Mouse (Mus musculus): ENCODE measurements at regions not wholly inside any gene's neighbourhood (a gene's known extent, or its start where the extent isn't known, plus 50 kb on each side); places are given as distances from the start of the nearest gene placed in this dataset.

DNA sequence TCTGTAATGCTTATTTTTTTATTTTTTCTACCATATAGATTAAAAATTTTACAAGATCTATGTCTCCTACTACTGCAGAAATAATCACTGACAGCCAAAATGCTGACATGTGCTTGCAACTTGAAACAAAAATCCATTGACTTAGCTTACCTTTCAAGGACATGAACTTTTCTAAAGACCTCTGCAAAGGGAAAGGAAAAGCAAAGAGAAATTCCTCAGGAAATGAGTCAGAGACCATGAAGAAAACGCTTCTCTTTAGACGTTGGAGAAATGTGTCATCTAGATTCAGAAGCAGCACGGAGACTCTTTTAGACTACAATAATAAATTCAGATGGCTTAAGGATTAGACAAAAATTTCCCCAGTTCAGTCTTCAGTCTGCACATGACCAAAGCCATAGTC, 2188.6 kb upstream of the Tenm3 start:
- no peak for DNase-seq

DNA sequence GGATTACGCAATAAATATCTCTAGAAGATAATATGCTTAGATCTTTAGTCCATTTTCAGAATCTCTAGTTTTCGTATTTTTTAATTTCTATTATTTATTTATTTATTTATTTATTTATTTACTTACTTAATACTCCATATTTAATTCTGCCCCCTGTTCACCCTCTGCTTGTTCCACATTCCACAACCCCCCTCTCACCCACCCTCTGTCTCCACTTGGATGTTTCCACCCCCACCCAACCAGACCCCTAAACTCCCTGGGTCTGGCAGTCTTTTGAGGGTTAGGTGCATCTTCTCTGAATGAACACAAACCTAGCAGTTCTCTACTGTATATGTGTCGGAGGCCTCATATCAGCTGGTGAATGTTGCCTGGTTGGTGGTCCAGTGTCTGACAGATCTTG, 2166.8 kb upstream of the Tenm3 start:
- DNase-seq, result no peak

DNA sequence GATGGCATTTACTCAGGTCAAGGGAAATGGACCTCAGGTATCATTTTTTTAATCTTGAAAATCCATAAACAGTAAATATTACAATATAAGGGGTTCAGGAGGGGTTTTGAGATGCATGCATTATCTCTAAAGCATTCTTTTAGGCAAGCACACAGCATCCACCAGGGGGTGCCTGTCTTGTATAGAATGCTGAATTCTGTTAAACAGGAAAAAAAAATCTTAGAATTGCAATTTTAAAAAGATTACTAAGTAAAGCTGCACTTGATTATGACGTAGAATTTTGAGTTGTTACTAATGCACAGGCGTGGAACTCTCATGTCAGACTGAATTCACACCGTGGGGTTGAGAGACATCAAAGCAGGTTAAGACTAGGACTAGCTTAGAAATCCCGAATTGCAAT, 2123.6 kb upstream of the Tenm3 start:
- DNase-seq, result peak; percentile 50

DNA sequence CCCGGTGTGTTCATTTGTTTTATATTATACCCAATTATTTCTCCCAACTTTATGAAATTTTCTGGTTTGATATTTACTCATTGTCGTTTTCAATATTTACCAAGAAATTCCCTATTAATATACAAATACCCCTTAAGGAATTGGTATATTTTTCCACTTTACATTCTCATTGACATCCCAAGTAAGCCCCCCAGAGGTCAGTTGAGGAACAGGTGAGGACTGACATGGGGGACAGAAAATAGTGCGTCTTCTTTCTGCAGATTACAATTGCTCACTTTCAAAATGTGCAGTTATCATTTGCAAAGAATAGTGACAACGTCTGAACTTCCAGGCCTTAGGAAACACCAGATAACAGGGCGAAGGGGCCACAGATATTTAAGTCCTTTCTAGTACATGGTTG, 2073.8 kb upstream of the Tenm3 start:
- DNase-seq, result peak; percentile 12

DNA sequence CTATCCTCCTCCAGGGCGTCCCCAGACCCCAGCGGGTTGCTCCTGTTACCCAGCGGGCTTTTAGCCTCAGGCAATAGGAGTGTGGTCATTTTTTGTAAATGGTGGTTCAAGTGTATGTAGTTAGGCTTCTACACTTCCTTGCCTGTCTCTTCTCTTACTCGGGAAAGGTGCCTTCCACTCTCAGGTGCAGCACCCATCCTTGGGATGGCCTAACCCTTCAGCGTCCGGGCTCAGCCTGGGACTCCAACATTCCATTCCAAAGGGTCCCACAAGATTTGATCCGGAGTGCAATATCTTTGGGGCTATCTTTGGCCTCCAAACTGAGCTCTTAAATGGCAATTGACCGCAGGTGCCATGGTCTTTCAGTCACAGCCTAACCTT, 2073.0 kb upstream of the Tenm3 start:
- DNase-seq, result no peak

DNA sequence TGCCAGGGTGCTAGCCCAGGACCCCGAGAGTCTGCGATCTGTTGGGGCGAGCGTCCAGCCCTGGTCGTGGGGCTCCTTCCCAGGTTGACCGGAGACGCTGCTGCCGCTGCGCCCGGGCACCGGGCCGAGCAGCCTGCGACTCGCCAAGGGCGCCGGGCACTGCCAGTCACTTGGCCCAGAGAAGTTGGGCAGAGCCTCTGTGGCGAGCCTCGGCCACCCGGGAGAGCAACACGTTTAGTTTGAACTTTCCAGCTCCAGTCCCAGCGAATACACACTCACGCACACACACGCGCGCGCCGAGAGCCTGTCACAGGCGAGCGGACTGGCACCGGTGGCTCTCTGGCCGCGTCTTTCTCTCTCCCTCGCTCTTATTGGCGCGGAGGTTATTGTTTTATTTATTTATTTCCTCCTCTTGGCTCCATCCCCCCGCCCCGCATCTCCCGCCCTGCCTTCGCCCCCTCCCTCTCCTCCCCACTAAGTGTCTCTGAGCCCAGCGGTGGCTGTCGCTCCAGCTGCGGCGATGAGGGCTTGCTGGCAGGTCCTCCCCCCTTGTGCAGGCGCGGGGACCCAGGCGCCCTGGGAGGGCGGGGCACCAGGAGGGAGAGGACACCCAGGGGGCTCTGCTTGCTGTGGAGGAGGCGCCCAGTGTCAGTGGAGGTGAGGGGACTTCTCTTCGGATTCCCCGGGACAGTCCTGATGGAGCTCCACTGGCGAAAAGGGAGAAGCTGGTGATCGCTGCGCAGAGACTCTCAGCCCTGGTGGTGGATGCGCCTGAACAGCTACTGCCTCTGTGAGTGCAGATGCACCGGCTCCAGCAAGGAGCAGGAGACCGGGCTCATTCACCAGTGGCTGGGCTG, 2072.4 kb upstream of the Tenm3 start:
- DNase-seq, result peak; percentile 67

DNA sequence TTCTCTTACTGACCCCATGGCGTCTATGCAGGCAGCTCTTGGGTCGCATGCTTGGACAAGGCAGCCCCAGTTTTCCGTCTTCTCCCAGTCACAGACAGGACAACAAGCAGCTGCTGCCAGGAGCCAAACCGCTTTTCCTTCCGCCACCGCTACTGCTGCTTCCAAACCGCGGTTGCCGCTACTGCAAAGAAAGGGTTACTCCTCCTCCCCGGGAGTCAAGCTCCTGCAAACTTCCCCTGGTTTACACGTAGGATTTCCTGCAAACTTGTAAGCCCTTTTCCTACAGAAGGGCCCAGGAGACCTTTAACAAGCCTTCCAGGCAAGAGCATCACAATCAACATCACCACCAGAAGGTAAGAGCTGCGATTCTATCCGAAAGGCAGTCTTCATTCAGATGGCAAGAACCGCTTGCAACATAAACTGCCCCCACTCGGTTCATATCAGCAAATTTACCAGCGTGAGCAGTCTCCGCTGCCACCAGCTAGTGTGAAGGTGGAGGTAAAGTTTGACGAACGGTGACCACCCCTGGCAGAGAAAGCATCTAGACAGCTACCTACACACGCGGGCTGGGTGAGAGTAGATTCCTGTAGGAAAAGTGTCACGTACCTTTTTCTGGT, 2071.6 kb upstream of the Tenm3 start:
- peak; percentile 66 for DNase-seq

DNA sequence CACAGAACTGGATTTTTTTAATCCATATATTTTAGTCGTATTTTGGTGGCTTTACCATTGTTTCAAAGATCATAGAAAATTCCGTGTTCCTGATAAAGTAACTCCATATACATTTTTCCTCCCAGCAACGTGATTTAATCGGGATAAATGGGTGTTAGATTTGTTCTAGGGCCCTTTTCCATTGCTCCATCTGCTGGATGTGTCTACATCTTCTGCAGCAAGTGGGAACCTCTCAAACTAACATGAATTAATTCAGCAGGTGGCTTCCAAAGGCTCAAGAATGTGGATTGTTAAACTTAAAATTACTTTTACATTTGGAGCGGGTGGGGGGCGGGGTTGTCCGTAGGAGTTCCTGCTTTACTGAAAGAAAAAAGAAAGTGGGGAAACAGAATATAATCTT, 2070.9 kb upstream of the Tenm3 start:
- DNase-seq, result peak; percentile 9

DNA sequence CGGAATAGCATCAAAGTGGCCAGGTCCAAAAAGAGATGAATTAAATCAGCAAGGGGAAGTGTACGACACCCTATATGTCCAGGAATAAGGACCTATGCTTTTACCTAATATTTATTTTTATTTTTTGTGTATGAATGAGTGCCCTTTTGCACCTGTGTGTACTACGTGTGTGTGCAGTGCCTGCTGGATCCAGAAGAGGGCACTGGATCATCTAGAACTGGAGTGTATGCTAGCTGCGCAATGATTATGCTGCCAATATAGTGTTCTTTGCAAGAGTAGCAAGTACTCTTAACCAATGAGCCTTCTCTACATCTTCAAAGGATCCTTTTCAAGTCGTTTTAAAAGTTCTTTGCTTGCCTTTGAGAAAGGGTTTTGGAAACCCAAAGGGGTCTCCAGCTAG, 2034.4 kb upstream of the Tenm3 start:
- no peak for DNase-seq
